Mouse (Mus musculus) CH12.LX (cell line): ENCODE data around the gene Armc8.

Experiments used
- CHD2 ChIP-seq: IDR thresholded peaks from 2 replicates; pipeline ENCODE4 v1.6.1; 2011; ENCODE audit warnings: low read length, improper control_type of control experiment
- CTCF ChIP-seq, 2 experiments: IDR thresholded peaks in 1 of 2; conservative IDR thresholded peaks in 1 of 2; 2 replicates each; pipeline ENCODE4 v1.5.1; 2011 to 2012; ENCODE audit warnings: low read depth in 2 of 2, low read length in 2 of 2, improper control_type of control experiment in 1 of 2, inconsistent platforms in 1 of 2, mild to moderate bottlenecking in 1 of 2, moderate library complexity in 1 of 2
- ELF1 ChIP-seq: IDR thresholded peaks from 2 replicates; pipeline ENCODE4 v1.6.1; 2014; ENCODE audit warnings: low read depth, mild to moderate bottlenecking, inconsistent platforms, low read length, improper control_type of control experiment
- EP300 ChIP-seq: IDR thresholded peaks from 2 replicates; pipeline ENCODE4 v1.6.1; 2011; ENCODE audit warnings: low read length, improper control_type of control experiment
- IRF4 ChIP-seq: IDR thresholded peaks from 2 replicates; pipeline ENCODE4 v1.6.1; 2014; ENCODE audit warnings: low read depth, mild to moderate bottlenecking, inconsistent platforms, low read length, improper control_type of control experiment
- JUN ChIP-seq: IDR thresholded peaks from 2 replicates; pipeline ENCODE4 v1.6.1; 2011; ENCODE audit warnings: low read depth, mild to moderate bottlenecking, low read length, improper control_type of control experiment, moderate library complexity; ENCODE audit not compliant: insufficient read depth
- JUND ChIP-seq: conservative IDR thresholded peaks from 2 replicates; pipeline ENCODE4 v1.6.1; 2011; ENCODE audit warnings: low read depth, low read length, improper control_type of control experiment
- KAT2A ChIP-seq: IDR thresholded peaks from 2 replicates; pipeline ENCODE4 v1.6.1; 2012; ENCODE audit warnings: low read length, improper control_type of control experiment, inconsistent platforms; ENCODE audit not compliant: insufficient replicate concordance
- MAFK ChIP-seq: IDR thresholded peaks from 2 replicates; pipeline ENCODE4 v1.6.1; 2011; ENCODE audit warnings: low read length, improper control_type of control experiment; ENCODE audit not compliant: insufficient replicate concordance
- MAX ChIP-seq: IDR thresholded peaks from 2 replicates; pipeline ENCODE4 v1.6.1; 2011; ENCODE audit warnings: low read length, improper control_type of control experiment
- POLR2A ChIP-seq: IDR thresholded peaks from 2 replicates; pipeline ENCODE4 v1.6.1; 2011; ENCODE audit warnings: low read depth, mild to moderate bottlenecking, improper control_type of control experiment, low read length
- RCOR1 ChIP-seq: conservative IDR thresholded peaks from 2 replicates; pipeline ENCODE4 v1.6.1; 2012; ENCODE audit warnings: low read depth, mild to moderate bottlenecking, inconsistent platforms, low read length, improper control_type of control experiment
- SIN3A ChIP-seq: IDR thresholded peaks from 2 replicates; pipeline ENCODE4 v1.6.1; 2012; ENCODE audit warnings: low read length, improper control_type of control experiment, inconsistent platforms
- SMC3 ChIP-seq: IDR thresholded peaks from 2 replicates; pipeline ENCODE4 v1.6.1; 2011; ENCODE audit warnings: low read depth, low read length, improper control_type of control experiment

DNA sequence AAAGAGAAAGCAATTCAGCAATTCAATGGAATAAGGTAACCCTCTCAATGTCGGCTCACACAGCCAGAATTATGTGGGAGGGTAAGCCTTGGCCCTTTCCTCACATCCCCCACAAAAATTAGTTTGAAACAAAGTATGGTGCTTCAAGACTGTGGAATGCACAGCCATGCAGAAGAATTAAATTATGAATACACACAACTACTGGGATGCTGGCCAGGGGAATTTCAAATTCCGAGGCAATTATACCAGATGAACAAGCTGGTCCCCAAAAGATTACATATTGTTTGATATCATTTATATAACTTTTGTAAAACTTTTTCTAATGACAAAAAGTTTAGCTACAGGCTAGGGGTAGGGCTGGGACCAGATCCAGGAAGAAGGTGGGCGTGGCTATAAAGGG is 121.4 kb downstream of the Armc8 start:
- TF ChIP-seq CTCF (conservative IDR thresholded peaks at IDR 0.05 in 1 of 2, IDR thresholded peaks at IDR 0.05 in 1 of 2; ENCODE audit: low read depth in 2 of 2, low read length in 2 of 2) (no peak), IRF4 (no peak), POLR2A (no peak), SMC3 (no peak), KAT2A (no peak), JUND (no peak), MAX (no peak), EP300 (no peak), MAFK (no peak), CHD2 (no peak), JUN (no peak), SIN3A (no peak), RCOR1 (no peak), ELF1 (no peak)
